Mouse (Mus musculus): Measurements from ENCODE around the gene Pla2g16.
A peak's percentile ranks its signal among the peaks of the same experiment; 100 is the strongest.

The Pla2g16 gene

GRCm38 (mm10) chr19:7613151-7613550 lies 55.9 kb downstream of the Pla2g16 start:
- no peak for DNase-seq (ENCODE audit: low spot score)

GRCm38 (mm10) chr19:7616231-7616930 lies 59.1 kb downstream of the Pla2g16 start:
- DNase-seq (ENCODE audit: low spot score), result no peak

- DNase-seq (ENCODE audit: low spot score), result no peak
Measured at GRCm38 (mm10) chr19:7617085-7617484, 59.8 kb downstream of the Pla2g16 start.

GRCm38 (mm10) chr19:7617696-7618095 lies 60.4 kb downstream of the Pla2g16 start:
- DNase-seq (ENCODE audit: low spot score), result peak; percentile 55

GRCm38 (mm10) chr19:7633021-7633420 lies 75.8 kb downstream of the Pla2g16 start:
- DNase-seq (ENCODE audit: low spot score), result no peak

- no peak for DNase-seq (ENCODE audit: low spot score)
Measured at GRCm38 (mm10) chr19:7633786-7634185, 76.5 kb downstream of the Pla2g16 start.
